Mouse (Mus musculus) left cerebral cortex, adult 18-20 months (tissue): Measurements from ENCODE around the gene Tepsin. TPM values are rescaled to one million over a fixed set of nuclear protein-coding genes. Genes with fewer than 3 reads are reported as not detected.

Experiments used
- DNase-seq, 2 experiments: peaks; one replicate each; pipeline ENCODE4 v3.0.0; 2021 to 2022; ENCODE audit warnings: low spot score in 2 of 2, mixed read lengths in 1 of 2
- total RNA-seq, 2 experiments: library from RNA; stranded (reverse); gene quantifications; 2 replicates each; pipeline ENCODE4 v1.2.3; 2021

The Tepsin gene
- total RNA-seq, 2 experiments from 2014 or later: 14.8 TPM

DNA sequence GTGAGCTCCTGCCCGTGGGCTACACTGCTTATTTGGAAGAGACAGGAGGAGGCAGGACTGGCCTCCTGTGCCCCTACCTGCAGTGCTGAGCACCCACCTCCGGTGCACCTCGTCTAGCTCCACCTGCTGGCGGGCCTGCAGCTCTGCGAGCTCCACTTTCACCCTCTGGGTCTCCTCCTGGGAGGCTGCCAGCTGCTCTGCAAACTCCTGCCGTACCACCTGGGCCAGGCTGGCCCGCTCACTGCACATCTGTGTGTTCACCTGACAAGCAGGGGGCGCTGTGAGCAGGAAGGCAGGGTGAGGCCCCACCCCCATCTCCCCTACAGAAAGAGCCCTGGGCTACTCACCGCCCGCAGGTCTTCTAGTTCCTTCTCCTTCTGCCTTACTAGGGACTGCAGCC is 33.2 kb downstream of the Tepsin start:
- peak in 1 of 2 experiments; percentile 54 for DNase-seq

DNA sequence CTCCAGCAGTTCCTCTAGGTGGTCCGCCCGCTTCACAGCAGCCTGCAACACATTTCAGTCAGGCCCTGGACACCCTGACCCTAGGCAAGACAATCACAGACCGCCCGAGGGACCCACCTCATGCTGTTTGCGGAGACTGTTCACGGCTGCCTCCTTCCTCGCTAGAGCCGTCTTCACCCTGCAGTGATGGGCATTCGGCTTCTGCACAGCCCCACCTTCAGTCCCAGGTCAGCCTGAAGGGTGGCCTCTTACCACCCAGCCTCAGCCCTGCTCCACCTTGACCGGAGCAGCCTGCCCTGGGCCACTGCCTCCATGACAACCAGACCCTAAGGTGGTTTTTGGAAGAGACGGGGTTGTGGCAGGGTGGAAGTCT is 33.9 kb downstream of the Tepsin start:
- DNase-seq: no peak

DNA sequence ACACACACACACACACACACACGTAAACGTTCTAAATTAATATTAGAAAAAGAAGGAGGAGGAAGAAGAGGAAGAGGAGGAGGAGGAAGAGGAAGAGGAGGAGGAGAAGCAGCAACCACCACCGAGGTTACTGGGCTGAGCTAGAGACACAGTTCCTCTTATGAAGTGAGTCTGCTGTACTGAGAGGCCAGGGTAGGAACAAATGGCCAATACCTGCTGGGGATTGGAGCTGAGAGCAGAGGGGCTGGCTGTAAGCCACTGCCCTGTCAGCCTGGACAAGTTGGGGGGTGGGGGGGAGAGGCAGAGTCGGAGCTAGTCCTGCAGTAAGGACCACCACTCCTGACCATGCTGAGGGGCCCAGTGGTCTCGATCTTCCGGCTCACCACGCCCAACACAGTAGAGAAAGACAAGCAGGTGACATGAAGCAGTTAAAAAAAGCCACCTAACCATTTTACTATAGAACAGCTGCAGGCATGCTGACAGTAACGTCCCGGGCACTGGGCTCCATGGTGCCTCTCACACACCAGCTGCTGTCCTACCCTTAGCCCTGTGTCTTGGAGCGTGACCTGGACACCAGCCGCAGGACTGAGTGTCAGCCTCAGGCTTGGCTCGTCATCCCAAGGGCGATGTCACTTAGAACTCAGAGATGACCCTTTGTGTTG is 34.4 kb downstream of the Tepsin start:
- DNase-seq: no peak

DNA sequence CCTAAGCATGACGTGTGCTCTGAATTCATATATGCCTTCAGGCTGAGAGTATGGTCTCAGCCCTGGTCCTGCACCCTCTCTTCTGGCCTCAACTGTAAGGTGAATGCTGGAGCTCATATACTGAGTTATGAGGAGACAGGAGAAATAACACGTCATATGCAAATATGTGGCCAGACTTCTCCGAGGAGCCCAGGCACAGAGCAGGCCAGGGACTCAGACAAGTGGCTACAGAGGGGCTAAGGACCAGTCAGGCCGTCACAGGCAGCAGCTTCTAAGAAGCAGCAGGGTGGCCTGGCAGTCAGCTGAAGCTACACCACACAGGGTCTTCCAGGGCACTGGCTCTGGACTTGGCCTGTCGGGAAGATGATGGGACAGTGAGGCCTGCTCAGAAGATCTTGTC is 35.2 kb downstream of the Tepsin start:
- DNase-seq: no peak

DNA sequence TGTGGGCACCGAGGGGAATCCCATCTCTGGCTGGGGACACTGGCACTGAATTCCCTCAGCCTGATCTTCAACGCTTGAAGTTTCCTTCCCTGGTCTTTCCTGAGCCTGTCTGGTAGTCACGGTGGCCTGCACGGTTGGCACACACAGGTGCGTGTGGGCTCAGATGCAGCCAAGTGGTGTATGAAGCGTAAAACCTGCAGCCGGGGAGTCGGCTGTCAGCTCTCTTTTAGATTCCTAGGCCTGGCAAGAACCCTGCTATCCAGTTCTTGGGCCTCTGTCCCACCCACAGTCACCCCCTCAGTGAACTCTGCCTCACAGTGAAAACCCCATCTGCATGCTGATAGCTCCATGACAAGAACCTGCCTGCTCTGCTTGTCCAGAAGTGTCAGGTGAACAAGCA is 37.9 kb downstream of the Tepsin start:
- DNase-seq: no peak

DNA sequence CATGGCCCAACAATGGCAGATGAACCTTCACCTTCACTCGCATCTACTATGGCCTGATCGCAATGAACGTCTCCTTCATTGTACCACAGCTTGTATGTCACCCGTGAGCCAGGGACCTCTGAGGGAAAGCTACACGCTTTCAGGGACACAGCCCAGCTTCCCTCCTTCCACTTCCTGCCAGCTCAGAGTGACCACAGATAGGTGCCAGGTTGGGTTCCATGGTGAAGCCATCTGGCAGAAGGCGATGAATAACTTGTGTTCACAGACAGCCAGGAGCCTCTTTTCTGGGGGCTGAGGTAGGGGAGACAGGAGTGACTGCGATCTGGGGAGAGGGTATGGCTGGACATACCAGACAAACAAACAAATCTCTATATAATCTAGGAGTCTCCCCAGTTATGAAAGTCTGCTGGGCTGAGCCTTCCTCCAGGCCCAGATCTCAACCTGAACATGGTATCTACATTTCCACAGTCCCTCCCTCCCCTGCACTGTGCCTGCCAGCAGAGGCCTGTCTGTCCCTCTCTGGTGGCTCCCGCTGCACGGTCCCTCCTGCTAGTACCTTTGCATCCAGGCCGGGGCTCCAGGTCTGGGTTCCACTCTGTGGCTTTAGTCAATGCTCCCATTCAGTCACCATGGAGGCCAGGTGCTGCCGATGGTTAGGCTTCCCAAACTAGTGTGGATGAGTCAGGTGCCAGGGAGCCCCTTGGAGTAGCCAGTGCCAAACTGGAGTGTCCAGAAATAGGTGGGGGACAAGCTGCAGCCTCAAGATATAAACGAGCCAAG is 42.4 kb downstream of the Tepsin start:
- no peak for DNase-seq

DNA sequence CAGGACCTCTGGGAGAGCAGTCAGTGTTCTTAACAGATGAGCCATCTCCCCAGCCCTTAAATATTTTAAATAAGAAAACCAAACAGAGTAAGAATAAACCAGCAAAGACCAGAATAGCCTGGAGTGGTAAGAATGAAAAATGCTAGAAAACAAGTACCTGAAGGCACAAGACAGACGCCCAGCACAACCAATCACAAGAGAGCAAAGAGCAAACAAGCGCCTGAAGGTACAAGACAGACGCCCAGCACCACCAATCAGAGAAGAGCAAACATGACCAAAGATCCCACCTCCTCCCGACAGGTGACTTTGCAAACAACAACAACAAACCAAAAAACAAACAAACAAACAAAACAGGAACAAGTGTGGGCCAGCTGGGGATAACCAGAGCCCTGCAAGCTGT is 44.7 kb downstream of the Tepsin start:
- DNase-seq: no peak

DNA sequence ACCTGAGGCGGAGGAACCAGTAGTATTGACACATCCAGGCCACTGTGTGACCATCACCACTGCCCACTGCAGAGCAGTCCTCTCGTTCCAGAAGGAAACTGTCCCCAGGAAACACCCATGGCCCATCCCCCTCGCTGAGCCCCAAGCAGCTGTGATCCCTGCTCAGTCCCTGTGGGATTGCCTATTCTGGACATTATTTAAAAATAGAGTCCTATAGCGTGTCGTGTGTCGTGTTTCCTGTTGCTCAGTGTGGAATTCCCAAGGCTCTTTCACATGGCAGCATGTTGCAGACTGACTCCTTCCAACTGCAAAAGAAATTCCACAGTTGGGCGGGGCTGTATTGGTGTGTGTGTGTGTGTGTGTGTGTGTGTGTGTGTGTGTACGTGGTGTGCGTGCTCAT is 46.3 kb downstream of the Tepsin start:
- no peak for DNase-seq

DNA sequence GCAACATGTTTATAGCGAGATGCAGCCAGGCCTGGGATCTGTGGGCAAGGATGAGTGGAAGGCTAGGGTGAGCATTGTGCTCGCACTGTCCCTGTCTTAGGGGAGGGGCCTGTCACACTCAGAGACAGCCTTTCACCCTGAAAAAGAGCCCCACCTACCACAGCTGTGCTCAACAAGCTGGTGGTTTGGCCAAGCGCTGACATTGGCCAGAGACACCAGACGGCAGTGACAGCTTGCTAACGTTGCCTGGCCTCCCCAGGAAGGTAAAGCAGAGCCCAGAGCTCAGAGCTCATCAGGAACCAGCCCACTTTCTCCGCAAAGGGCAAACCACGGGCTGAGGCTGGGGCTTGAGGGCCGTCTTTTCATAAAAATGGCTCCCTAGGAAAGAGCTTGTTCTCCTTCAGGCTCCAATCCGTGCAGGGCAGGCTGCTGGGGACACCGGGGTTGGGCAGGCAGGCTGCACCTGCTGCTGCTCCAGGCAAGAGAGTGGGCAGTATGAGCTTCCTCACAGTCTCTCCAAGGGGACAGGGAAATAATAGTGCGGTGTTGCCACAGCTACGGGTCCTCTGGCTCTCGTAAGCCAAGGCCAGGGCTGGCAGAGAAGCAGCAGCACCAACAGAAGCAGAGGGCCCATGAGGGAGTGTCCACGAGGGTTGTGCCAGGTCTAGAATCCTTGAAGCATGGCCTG is 47.3 kb downstream of the Tepsin start:
- no peak for DNase-seq

DNA sequence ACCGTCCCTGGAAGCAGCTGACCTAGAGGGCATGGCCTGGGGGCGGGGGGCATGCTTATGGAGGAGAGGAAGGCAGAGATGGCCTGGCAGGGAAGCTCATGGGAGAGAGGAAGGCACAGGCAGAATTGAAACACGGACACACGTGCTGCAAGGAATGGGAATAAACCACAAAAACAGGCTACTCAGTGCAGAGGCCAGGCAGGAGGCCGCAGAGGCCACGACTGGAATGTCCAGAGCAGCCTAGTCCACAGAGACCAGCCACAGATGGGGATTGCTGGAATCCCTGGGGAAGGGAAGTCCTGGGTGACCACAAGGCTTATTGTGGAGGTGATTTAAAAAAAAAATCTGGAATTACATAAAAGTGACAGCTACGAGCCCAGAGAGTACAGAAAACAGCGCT is 49.5 kb downstream of the Tepsin start:
- DNase-seq: no peak

DNA sequence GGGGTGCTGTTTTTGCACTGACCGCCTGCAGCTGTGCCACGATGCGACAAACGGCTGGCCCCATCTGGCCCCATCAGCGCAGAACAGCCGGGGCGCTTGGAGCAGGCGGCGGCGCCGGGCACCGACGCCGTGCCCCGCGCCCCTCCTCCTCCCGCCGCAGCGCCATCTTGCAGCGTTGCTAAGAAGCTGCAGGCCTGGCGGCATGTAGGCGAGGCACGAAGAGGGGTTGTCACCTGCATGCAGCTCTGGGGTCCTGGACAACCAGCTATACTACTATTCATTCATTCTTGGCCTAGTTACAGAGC is 50.3 kb downstream of the Tepsin start:
- DNase-seq: peak; percentile 67 to 73

DNA sequence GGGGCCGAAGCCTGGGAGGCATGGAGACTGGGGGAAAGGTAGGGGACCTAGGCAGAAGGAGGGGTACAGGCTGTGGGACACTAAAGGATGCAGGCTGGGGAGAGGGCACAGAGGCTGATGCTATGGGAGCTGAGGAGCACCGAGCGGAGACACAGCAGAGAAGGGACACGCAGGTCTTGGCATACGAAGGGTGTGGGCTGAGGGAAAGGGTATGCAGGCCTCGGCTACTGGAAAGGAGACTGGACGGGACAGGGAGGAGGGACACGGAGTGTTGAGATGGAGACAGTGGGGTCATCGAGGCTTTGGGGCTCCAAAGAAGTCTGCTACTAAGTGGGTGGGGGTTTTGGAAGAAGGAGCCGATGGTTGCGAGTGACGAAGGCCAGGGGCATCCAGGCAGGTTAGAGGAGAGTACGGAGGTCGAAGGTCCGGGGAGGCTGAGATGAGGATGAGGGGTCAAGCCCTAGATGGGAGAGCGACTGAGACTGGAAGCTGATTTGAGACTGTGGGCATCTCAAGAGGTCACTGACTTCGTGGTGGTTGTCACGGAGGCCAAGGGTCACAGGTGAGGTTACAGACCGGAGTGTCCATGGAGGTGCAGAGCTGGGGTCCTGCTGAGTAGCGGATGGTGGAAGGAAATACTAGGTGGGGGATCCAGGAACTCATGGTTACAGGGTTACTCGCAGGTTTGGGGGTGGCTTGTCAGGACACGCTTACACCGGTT is 50.8 kb downstream of the Tepsin start:
- peak in 1 of 2 experiments; percentile 49 for DNase-seq

DNA sequence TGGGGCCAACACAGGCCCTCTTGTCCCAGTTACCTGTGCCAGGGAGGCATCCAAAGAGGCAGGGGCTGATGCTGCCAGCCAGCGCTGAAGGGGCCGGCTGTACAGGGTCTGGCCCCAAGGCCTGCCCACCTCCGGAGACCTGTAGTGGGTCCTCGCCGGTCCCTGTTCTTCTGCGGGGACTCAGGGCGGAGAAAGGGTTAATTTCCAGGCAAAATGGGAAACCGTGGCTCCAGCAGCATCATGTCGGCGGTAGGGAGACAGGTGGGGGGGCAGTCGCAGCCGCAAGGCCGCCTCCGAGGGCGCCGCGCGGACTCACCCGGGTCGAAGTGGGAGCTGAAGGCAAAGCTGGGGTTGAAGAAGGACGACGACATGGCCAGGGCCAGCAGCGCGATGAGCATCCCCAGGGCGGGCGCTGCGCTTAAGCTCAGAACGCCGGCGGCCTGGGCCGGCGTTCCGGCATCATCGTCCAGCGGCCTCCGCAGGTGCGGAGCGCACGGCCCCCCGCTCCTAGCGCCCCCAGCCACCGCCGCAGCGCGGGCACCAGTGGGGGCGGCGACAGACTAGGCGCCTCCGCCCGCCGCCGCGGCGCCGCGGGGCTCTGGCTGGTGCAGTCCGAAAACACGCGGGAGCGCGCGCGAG is 51.9 kb downstream of the Tepsin start, which contains the start of gene Aatk:
Aatk (minus strand) TSS at position 615 of the 639 bp plus-strand sequence.
- DNase-seq: peak in 1 of 2 experiments; percentile 63

DNA sequence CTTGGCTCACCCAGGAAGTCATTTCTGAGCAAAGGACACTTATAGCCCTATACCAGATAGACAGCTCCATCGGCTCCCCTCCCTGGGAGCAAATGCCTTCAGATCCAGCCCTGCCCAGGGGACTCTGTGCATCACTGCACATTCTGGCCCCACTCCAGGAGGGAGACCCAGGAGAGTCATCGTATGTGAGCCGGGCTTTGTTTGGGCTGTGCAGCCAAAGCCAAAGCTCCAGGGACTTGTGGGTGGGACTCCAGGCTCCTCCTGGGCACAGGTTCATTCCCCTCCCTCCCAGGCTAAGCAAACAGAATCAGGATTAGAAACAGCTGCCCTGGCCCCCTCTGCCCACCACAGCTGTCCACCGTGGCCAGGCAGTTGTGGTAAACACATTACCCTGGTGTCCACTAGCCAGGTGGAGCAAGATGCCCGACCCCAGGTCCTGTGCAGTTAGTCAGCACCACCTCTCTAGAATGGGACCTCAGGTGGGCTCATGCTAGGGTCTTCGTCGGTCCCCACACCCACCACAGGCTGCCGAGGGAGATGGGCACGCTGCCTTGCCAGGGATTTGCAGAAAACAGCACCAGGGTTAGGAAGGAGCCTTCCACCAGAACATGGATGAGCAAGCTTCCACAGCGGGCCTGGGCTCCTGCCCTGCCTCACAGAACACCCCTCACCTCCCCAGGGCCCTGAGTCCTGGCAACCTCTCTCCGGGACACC is 52.5 kb downstream of the Tepsin start:
- DNase-seq: no peak

DNA sequence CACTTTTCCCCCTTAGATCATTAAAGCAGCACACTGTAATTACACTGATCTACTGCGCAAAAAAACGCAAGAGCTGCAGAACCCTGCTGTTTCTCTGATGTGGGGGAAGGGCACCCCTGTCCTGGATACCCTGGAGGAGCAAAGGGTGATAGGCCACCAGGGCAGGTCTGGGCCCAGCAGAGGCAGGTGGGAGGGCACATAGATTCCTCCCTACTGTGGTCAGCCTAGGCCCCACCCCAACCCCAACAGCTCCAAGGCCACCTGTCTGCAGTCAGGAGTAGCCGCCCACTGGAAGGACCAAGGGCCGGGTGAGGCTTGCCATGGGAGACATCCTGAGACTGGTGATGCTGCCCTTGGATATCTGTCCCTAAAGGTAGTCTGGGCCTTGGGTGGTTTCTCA is 53.2 kb downstream of the Tepsin start:
- no peak for DNase-seq

DNA sequence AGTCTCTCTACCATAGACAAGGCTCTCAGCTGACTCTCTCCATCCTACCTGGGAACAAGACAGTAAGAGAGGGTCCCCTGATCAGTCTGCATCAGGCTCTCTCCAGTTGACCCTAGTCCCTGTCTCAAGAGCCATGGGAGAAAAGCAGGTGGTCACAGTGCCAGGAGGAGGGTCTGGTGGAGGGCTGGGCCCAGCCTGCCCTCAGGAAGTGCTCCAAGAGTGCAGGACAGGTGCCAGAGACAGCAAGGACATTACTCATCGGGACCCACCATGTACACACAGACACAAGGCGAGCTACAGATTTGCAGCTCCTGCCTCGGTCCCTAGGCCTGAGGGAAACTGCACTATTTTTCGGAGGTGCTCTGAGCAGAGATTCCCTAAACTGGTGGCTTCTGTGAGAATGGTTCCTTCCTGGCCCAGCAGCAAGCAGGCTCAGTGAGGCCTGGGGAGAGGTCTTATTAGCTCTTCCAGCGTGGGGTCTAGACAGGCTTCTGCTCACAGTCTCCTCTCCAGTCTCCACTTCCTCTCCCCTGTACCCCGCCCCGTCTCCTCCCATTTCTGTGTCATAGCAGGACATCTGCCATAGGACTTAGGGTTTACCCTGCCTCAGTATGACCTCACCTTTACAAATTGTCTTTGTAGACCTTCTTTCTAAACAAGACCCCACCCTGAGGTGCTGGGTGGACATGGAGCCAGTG is 56.2 kb downstream of the Tepsin start:
- no peak for DNase-seq

DNA sequence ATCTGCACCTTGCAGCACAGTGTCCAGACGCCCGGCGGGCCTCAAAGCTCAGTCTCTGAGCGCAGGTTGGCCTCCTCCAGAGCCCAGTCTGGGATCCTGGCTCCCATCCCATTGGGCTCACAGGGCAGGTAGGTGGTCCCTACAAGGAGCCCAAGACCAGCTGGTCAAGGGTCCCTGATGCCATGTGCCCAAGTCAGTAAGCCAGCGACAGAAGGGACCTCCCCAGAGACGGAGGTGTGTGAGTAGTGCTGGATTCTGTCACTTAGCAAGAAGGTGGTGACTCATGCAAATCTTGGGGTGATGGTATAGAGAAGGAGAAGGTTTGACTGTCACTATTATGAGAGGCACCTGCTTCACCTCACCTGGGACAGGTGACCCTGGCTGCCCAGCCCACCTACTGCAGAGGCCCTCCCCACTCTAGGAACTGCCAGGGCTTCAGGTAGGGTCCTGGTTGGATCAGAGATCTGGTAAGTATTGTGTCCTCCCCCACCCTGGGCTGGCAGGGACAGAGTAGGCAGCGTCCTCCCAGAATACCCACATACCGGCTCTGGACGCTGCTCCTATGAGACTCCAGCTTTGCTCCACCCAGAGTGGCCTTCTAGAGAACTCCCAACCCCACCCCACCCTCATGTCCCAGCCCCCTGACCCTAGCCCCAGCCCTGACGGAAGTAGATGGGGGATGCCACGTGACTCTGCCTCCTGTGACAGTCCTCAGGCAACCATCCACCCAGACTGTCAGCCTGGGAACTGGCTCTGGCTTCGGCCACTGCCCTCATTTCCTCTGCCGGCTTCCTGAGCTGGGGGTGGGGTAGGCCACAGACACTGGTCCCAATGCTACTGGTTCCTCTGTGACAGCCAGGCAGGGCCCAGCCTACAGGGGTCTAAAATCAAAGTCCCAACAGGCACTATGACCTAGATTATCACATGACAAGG is 57.1 kb downstream of the Tepsin start:
- peak in 1 of 2 experiments; percentile 48 for DNase-seq
